Mouse (Mus musculus) kidney, postnatal 10 days (tissue): Measurements from ENCODE around the gene Nptxr.

Experiments used
- DNase-seq: peaks from one replicate; pipeline ENCODE4 v3.0.0; 2021; ENCODE audit warnings: mixed read lengths

The Nptxr gene

GRCm38 (mm10) chr15:79751772-79752171 lies 52.8 kb downstream of the Nptxr start:
- DNase-seq: no peak

DNA sequence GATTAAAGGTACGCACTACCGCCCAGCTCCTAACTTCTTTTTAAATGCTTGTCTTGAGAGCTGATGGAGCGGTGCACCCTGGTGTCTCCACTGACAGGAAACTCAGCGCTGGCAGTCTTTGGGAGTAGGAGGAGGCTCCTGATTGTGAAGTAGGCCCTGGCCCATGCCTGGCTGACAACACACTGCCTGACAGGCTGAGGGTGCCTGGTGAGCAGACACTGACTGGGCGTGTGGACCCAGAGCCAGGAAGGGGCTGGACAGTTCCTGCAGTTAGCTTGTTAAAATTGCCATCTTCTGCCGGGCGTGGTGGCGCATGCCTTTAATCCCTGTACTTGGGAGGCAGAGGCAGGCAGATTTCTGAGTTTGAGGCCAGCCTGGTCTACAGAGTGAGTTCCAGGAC lies 54.3 kb downstream of the Nptxr start:
- DNase-seq: no peak

- no peak for DNase-seq
These were observed 55.4 kb downstream of the Nptxr start for GRCm38 (mm10) chr15:79749162-79749561.

- DNase-seq: peak; percentile 58
These were observed 56.6 kb downstream of the Nptxr start for GRCm38 (mm10) chr15:79747998-79748397.

DNA sequence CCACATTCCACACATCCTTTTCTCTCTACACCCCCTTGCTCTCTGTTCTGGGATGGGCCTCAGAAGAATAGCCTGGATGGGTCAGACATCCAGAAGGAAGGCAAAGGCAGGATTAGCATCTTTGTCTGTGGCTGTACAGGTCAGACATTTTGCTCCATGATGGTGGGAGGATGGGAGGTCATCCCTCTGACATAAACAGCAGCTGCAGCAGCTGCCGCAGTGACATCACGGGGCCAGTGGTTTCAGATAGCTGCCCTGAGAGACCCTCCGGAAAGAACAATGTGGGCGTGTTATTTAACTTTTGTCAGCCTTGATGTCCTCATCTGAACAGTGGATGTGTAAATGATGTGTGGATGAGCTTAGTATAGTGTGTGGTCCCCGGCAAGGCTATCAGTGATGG lies 58.7 kb downstream of the Nptxr start:
- no peak for DNase-seq

DNA sequence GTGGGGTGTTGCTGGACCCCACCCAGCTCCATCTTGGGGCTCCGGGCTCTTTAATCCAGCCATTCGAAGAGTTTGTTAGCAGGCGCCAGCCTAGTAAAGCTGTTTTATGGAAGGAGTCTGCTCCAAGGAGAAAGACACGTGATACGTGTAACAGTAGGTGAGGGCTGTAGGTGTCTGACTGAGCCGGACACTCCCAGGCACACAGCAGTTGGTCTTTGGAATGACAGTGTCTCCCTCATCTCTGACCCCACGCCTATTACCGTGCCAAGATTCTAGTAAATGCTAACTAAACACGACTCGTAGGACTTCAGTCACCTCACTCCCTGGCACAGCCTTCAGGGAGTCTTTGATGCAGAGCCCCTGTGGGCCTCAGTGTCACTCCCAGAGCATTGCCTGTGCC lies 59.3 kb downstream of the Nptxr start:
- no peak for DNase-seq

- DNase-seq: peak; percentile 34
These were observed 59.8 kb downstream of the Nptxr start for GRCm38 (mm10) chr15:79744742-79745141.

DNA sequence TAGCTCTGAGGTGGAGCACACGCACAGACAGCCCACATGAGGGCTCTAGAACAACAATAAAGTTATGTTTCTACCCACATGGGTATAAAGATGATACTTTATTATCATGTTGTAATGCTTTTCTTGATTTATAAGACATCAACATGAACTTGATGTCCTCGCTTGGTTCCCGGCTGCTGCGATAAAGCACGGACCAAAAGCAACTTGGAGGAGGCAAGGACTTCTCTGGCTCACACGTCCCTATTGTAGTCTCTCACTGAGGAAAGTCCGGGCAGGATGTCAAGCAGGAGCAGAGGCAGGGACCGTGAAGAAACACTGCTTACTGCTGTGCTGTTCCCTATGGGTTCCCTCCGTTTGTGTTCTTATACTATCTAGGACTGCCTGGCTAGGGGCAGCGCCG lies 60.6 kb downstream of the Nptxr start:
- no peak for DNase-seq

DNA sequence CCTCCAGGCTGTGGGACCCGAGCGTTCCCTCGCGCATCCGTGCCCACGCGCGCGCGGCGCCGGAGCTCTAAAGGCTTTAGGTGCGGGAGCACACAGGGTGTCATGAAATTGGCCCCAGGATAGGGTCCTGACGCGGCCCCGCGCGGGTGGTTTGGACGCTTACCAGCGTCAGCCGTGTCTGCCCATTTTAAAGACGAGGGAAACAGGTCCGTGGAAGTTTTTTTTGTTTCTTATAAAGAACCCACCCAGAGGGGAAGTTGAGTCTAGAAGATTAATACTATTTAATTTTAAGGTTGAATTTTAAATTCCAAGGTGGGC lies 61.9 kb downstream of the Nptxr start:
- DNase-seq: no peak

DNA sequence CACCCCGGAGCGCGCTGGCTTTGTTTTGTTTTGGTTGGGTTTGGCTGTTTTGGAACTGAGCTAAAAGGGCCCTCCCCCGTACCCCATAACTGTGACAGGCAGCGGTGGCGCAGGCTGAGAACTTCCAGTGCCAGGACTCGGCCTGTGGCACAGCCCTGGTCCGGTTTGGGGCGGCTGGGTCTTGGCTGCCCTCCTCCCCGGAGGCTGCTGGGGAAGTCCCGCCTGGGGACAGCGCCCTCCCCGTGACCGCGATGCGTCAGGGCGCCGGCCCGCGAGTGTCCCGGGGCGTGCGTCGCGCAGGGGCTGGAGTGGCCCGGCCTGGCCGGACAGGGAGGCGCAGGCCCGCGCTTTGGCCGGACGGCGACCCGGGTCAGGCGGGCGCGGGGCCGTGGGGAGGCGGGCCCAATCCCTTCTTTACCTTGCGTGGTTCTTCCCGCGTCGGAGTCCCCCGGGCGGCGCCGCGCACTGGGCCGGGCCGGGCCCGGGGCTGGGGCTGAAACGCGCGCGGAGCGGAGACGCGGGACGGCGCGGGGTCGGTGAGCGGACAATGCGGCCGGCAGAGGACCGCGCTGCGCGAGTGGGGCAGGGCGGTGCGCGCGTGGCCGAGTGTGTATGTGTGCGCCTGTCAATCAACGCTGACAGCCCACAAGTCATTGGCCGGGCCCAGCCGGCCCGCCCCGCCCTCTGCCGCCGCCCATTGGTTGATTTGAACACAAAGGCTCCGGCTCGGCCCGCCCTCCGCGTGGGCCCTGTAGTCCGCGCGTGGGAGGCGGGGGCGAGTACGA lies 62.5 kb downstream of the Nptxr start, which contains the start of gene Sun2:
Gene Sun2, minus strand, starts transcription at position 616 of the 785 bp plus-strand sequence.
- peak; percentile 96 for DNase-seq

DNA sequence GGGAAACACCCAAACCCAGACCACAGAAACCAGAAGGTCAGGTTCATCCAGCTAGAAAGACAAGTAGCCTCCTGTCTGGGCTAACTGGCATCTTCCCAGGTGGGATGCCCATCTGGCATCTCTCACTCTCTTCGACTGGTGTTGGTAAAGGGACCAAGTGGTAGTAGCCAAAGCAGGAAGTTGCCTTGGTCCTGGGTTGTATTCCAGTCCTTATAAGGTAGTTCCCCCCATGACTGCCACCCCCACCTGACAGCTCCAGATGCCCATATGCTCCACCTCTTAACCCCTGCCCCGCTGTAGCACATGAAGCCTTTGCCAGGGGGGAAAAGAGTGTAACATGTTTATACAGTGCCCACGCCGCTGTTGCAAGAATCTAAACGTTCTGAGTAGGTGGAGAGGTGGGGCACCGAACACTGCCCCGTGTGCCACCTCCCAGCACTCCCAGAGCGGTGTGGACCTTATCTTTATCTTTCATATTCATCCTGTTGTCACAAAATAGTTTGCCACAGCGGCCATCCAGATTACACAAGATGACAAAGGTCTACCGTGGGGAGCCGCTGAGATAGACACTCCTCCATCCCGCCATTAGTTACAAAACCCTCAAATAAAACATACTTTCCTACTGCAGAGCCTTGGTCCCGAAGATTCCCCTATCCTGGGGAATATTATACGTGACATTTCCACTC lies 63.2 kb downstream of the Nptxr start:
- peak; percentile 27 for DNase-seq

- DNase-seq: no peak
These were observed 63.8 kb downstream of the Nptxr start for GRCm38 (mm10) chr15:79740739-79741138.
